Mouse (Mus musculus) cortical plate, adult 2 months (tissue): ENCODE measurements around the gene Ppp5c.

Experiments used
- CTCF ChIP-seq: fragments of 200-500 bp; IDR thresholded peaks from 2 replicates; pipeline ENCODE4 v1.5.1; 2011; ENCODE audit warnings: mild to moderate bottlenecking, control low read depth, low read length; ENCODE audit not compliant: insufficient read depth; ENCODE audit errors: extremely low read depth
- POLR2A ChIP-seq: fragments of 200-500 bp; IDR thresholded peaks from 2 replicates; pipeline ENCODE4 v1.6.1; 2011; ENCODE audit warnings: mild to moderate bottlenecking, low read length, control low read depth; ENCODE audit not compliant: insufficient read depth; ENCODE audit errors: extremely low read depth

GRCm38 (mm10) chr7:16974018-16974417, 53.7 kb downstream of the Ppp5c start:
- no peak for TF ChIP-seq CTCF
- TF ChIP-seq POLR2A = no peak
